Mouse (Mus musculus): ENCODE data around the gene Mul1. TPM values are rescaled to one million over a fixed set of nuclear protein-coding genes. Genes with fewer than 3 reads are reported as not detected.
"Not testable (repeated sequence)": the region's sequence is repeated elsewhere in the genome, so short reads cannot be mapped to it uniquely, and the experiment has no call there.

The Mul1 gene
- polyA plus RNA-seq, 1 experiment = not detected

- Histone ChIP-seq H3K4me3 (ENCODE audit: insufficient read depth, low read depth, low read length) (no peak overlapping the region), H3K27ac (ENCODE audit: insufficient read depth, low read depth, low read length) (no peak overlapping the region), H3K4me1 (ENCODE audit: control insufficient read depth, insufficient read depth, low read length) (peaks cover 35% of the 10 kb centered on the region)
- TF ChIP-seq CTCF (IDR thresholded peaks at IDR 0.05; ENCODE audit: insufficient read depth, low read depth, low read length) = no peak
- no peak for TF ChIP-seq POLR2A (IDR thresholded peaks at IDR 0.05; ENCODE audit: insufficient read depth, low read depth, low read length)
- 55% methylated on average over 5 of the region's 5 CpGs for WGBS
Measured at GRCm38 (mm10) chr4:138411011-138411410, 23.5 kb upstream of the Mul1 start.

- 64% methylated on average over 7 of the region's 7 CpGs for WGBS
- no peak for TF ChIP-seq CTCF (IDR thresholded peaks at IDR 0.05; ENCODE audit: insufficient read depth, low read depth, low read length)
- TF ChIP-seq POLR2A (IDR thresholded peaks at IDR 0.05; ENCODE audit: insufficient read depth, low read depth, low read length) = no peak
- H3K4me3 ChIP-seq (ENCODE audit: insufficient read depth, low read depth, low read length) = no peak overlapping the region
Measured at GRCm38 (mm10) chr4:138411504-138412121, 22.9 kb upstream of the Mul1 start.

GRCm38 (mm10) chr4:138414725-138415124, 19.7 kb upstream of the Mul1 start:
- Histone ChIP-seq H3K4me3 (ENCODE audit: insufficient read depth, low read depth, low read length) (no peak overlapping the region), H3K4me1 (ENCODE audit: control insufficient read depth, insufficient read depth, low read length) (peaks cover 59% of the 10 kb centered on the region), H3K27ac (ENCODE audit: insufficient read depth, low read depth, low read length) (peak overlapping the region; percentile 95)
- TF ChIP-seq POLR2A (IDR thresholded peaks at IDR 0.05; ENCODE audit: insufficient read depth, low read depth, low read length) = no peak
- WGBS = 3% methylated on average over 6 of the region's 6 CpGs

More at GRCm38 (mm10) chr4:138411504-138412121, 22.9 kb upstream of the Mul1 start:
- Histone ChIP-seq H3K27ac (ENCODE audit: insufficient read depth, low read depth, low read length) (no peak overlapping the region), H3K4me1 (ENCODE audit: control insufficient read depth, insufficient read depth, low read length) (peaks cover 40% of the 10 kb centered on the region)

DNA sequence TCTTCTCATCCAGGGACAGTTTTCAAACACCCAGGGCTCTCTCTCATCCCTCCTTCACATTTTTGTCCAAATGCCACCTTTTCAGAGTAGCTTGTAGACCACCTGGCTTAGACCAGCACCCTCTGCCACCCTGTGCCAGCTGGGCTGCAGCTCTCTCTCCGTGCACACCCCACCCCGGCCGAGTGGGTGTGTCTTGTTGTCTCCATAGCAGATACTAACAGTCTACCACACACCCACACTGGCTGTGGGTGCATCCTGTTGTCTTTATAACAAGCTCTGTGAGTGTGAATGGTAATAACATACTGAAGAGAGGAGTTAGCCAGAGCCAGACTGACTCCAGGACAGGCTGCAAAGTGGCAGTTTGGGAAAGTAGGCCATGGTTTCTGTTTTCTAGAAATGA, 18.5 kb upstream of the Mul1 start:
- WGBS = 35% methylated on average over 3 of the region's 3 CpGs
- TF ChIP-seq POLR2A (IDR thresholded peaks at IDR 0.05; ENCODE audit: insufficient read depth, low read depth, low read length) = 0 out of 2 replicates have a peak, but pooled peaks have one; percentile 17
- TF ChIP-seq CTCF (IDR thresholded peaks at IDR 0.05; ENCODE audit: insufficient read depth, low read depth, low read length) = no peak
- Histone ChIP-seq H3K4me3 (ENCODE audit: insufficient read depth, low read depth, low read length) (no peak overlapping the region), H3K27ac (ENCODE audit: insufficient read depth, low read depth, low read length) (peak overlapping the region; percentile 95), H3K4me1 (ENCODE audit: control insufficient read depth, insufficient read depth, low read length) (peaks cover 61% of the 10 kb centered on the region)

DNA sequence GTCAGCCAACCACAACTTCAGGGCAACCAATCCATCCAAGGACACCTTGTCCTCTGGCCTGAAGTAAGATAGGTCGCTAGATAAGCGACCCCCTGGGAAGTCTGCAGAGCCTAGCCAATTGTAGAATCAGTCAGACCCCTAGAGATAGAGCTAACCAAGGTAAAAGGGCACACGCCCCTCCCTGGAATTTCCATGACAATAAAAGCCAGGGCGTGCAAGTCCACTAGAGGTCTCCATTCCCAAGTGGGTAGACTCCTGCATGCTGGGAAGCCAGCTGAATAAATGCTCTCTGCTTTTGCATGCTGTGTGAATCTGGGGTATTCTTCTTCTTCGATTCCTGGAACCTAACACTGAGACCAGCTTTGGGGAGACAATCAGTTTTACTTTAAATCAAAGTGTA, 18.1 kb upstream of the Mul1 start:
- Histone ChIP-seq H3K4me1 (ENCODE audit: control insufficient read depth, insufficient read depth, low read length) (peaks cover 59% of the 10 kb centered on the region), H3K27ac (ENCODE audit: insufficient read depth, low read depth, low read length) (peak overlapping the region; percentile 95), H3K4me3 (ENCODE audit: insufficient read depth, low read depth, low read length) (no peak overlapping the region)
- 60% methylated on average over 5 of the region's 5 CpGs for WGBS
- TF ChIP-seq CTCF (IDR thresholded peaks at IDR 0.05; ENCODE audit: insufficient read depth, low read depth, low read length) = no peak
- TF ChIP-seq POLR2A (IDR thresholded peaks at IDR 0.05; ENCODE audit: insufficient read depth, low read depth, low read length) = no peak

GRCm38 (mm10) chr4:138417882-138418281, 16.6 kb upstream of the Mul1 start:
- peaks cover 52% of the 10 kb centered on the region for H3K4me1 ChIP-seq (ENCODE audit: control insufficient read depth, insufficient read depth, low read length)
- H3K27ac ChIP-seq (ENCODE audit: insufficient read depth, low read depth, low read length) = peak overlapping the region; percentile 75
- no peak overlapping the region for H3K4me3 ChIP-seq (ENCODE audit: insufficient read depth, low read depth, low read length)
- 76% methylated on average over 4 of the region's 4 CpGs for WGBS
- TF ChIP-seq CTCF (IDR thresholded peaks at IDR 0.05; ENCODE audit: insufficient read depth, low read depth, low read length) = no peak
- TF ChIP-seq POLR2A (IDR thresholded peaks at IDR 0.05; ENCODE audit: insufficient read depth, low read depth, low read length) = no peak

GRCm38 (mm10) chr4:138418340-138418957, 16.0 kb upstream of the Mul1 start:
- H3K27ac ChIP-seq (ENCODE audit: insufficient read depth, low read depth, low read length) = peak overlapping the region; percentile 89
- TF ChIP-seq CTCF (IDR thresholded peaks at IDR 0.05; ENCODE audit: insufficient read depth, low read depth, low read length) (no peak), POLR2A (IDR thresholded peaks at IDR 0.05; ENCODE audit: insufficient read depth, low read depth, low read length) (no peak)
- WGBS = 20% methylated on average over 11 of the region's 11 CpGs

GRCm38 (mm10) chr4:138425028-138425427, 9.4 kb upstream of the Mul1 start:
- no peak for TF ChIP-seq CTCF (IDR thresholded peaks at IDR 0.05; ENCODE audit: insufficient read depth, low read depth, low read length)
- TF ChIP-seq POLR2A (IDR thresholded peaks at IDR 0.05; ENCODE audit: insufficient read depth, low read depth, low read length) = no peak
- Histone ChIP-seq H3K4me1 (ENCODE audit: control insufficient read depth, insufficient read depth, low read length) (peaks cover 7% of the 10 kb centered on the region), H3K27ac (ENCODE audit: insufficient read depth, low read depth, low read length) (no peak overlapping the region), H3K4me3 (ENCODE audit: insufficient read depth, low read depth, low read length) (no peak overlapping the region)
- 83% methylated on average over 6 of the region's 6 CpGs for WGBS

More at GRCm38 (mm10) chr4:138418340-138418957, 16.0 kb upstream of the Mul1 start:
- H3K4me1 ChIP-seq (ENCODE audit: control insufficient read depth, insufficient read depth, low read length) = peaks cover 51% of the 10 kb centered on the region
- no peak overlapping the region for H3K4me3 ChIP-seq (ENCODE audit: insufficient read depth, low read depth, low read length)

DNA sequence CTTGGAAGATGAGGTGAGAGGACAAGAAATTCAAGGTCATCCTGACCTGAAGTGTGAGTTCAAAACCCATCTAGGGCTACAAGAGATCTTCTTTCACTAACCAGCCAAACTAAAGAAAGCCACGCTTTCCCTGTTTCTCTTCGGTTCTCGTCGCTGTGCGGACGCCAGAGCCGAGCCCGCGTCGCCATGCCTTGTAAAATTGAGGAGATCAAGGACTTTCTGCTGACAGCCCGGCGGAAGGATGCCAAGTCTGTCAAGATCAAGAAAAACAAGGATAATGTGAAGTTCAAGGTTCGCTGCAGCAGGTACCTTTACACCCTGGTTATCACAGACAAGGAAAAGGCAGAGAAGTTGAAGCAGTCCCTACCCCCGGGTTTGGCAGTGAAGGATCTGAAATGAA, 8.9 kb upstream of the Mul1 start:
- H3K4me1 ChIP-seq (ENCODE audit: control insufficient read depth, insufficient read depth, low read length); H3K27ac ChIP-seq (ENCODE audit: insufficient read depth, low read depth, low read length); H3K4me3 ChIP-seq (ENCODE audit: insufficient read depth, low read depth, low read length): not testable (repeated sequence)
- 96% methylated on average over 14 of the region's 14 CpGs for WGBS

All from olfactory bulb, adult 2 months (tissue).